Mouse (Mus musculus): ENCODE measurements around the gene Gm43738.
A peak's percentile ranks its signal among the peaks of the same experiment; 100 is the strongest.
"Not testable (repeated sequence)": the region's sequence is repeated elsewhere in the genome, so short reads cannot be mapped to it uniquely, and the experiment has no call there.

Gene Gm43738

GRCm38 (mm10) chr3:89101812-89102494, 1.1 kb upstream of the Gm43738 start, which contains the start of gene Fdps:
Gene Fdps (minus strand): TSS chr3:89101959.
- peak; percentile 93 to 96 for DNase-seq

- no peak for DNase-seq
These were observed 536 bp upstream of the Gm43738 start for GRCm38 (mm10) chr3:89101459-89101811.

GRCm38 (mm10) chr3:89094021-89094420, 6.9 kb downstream of the Gm43738 start:
- no peak for DNase-seq

GRCm38 (mm10) chr3:89093175-89093574, 7.7 kb downstream of the Gm43738 start, which contains the start of gene Rusc1:
Gene Rusc1 (minus strand): TSS chr3:89093311.
- peak; percentile 94 to 96 for DNase-seq

GRCm38 (mm10) chr3:89092509-89093090, 8.3 kb downstream of the Gm43738 start:
- DNase-seq, result peak in 1 of 2 experiments; percentile 31

GRCm38 (mm10) chr3:89091811-89092508, 8.9 kb downstream of the Gm43738 start:
- peak; percentile 29 to 40 for DNase-seq

GRCm38 (mm10) chr3:89090694-89091655, 9.9 kb downstream of the Gm43738 start:
- DNase-seq, result peak; percentile 81 to 87

GRCm38 (mm10) chr3:89089882-89090591, 10.9 kb downstream of the Gm43738 start:
- peak; percentile 84 for DNase-seq

- no peak for DNase-seq
These were observed 11.9 kb downstream of the Gm43738 start for GRCm38 (mm10) chr3:89088974-89089373.

GRCm38 (mm10) chr3:89087338-89088110, 13.4 kb downstream of the Gm43738 start:
- peak; percentile 81 to 84 for DNase-seq

- no peak for DNase-seq
These were observed 16.2 kb downstream of the Gm43738 start for GRCm38 (mm10) chr3:89084654-89085190.

- DNase-seq, result no peak
These were observed 16.8 kb downstream of the Gm43738 start for GRCm38 (mm10) chr3:89084133-89084532.

GRCm38 (mm10) chr3:89082287-89082686, 18.6 kb downstream of the Gm43738 start:
- DNase-seq, result not testable (repeated sequence)

- DNase-seq, result no peak
These were observed 23.5 kb downstream of the Gm43738 start for GRCm38 (mm10) chr3:89077383-89077782.

GRCm38 (mm10) chr3:89067265-89067664, 33.6 kb downstream of the Gm43738 start:
- no peak for DNase-seq

- DNase-seq, result no peak
These were observed 39.2 kb downstream of the Gm43738 start for GRCm38 (mm10) chr3:89061696-89062095.

GRCm38 (mm10) chr3:89058783-89059182, 42.1 kb downstream of the Gm43738 start:
- peak; percentile 21 to 41 for DNase-seq

GRCm38 (mm10) chr3:89058361-89058760, 42.5 kb downstream of the Gm43738 start:
- no peak for DNase-seq

- no peak for DNase-seq
These were observed 57.5 kb downstream of the Gm43738 start for GRCm38 (mm10) chr3:89043359-89043758.
